Mouse (Mus musculus) small intestine, adult 2 months (tissue): ENCODE measurements around the gene Lima1.

Experiments
- CTCF ChIP-seq: fragments of 200-500 bp; IDR thresholded peaks from 2 replicates; pipeline ENCODE4 v1.5.1; 2012; ENCODE audit warnings: low read depth, mild to moderate bottlenecking, control low read depth, inconsistent platforms, low read length, moderate library complexity, mixed read lengths; ENCODE audit not compliant: insufficient replicate concordance, insufficient read length; ENCODE audit errors: extremely low read depth
- POLR2A ChIP-seq: fragments of 200-500 bp; IDR thresholded peaks from 2 replicates; pipeline ENCODE4 v1.6.1; 2012; ENCODE audit warnings: low read depth, mild to moderate bottlenecking, control low read depth, inconsistent platforms, low read length, moderate library complexity

DNA sequence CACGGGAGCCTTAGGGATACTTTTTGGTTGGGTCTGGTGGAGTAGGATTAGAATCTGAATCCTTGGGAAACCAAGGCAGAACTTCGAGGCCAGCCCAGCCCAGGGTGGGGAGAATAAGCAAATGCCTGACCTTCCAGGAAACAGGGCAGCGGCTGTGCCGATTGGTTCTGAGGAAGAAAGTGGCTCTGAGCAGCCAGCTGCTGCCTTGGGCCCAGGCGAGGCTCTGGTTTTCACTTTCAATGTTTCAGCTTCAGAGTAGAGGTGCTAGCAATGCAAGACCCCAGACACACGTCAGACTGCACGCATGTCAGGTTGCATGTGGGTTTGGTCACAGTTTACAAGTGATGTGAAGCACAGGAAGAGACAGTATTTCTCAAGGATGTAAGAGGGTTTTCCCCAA, 63.2 kb downstream of the Lima1 start:
- TF ChIP-seq POLR2A, result no peak
- no peak for TF ChIP-seq CTCF
